Mouse (Mus musculus) G1E (cell line): ENCODE measurements around the gene Olfr402. TPM values are rescaled to one million over a fixed set of nuclear protein-coding genes. Genes with fewer than 3 reads are reported as not detected.

Experiments
- ATAC-seq: 2 replicates; pipeline ENCODE4 v1.8.0; 2016; ENCODE audit warnings: mild to moderate bottlenecking; ENCODE audit not compliant: insufficient number of reproducible peaks, poor library complexity, low FRiP score, severe bottlenecking; ENCODE audit errors: extremely low read depth
- DNase-seq: peaks from one replicate; pipeline ENCODE4 v3.0.0; 2012; ENCODE audit warnings: low spot score
- H3K27me3 ChIP-seq: 2 replicates; pipeline ENCODE4 v1.6.1; 2012; ENCODE audit warnings: mild to moderate bottlenecking, low read length, inconsistent platforms; ENCODE audit not compliant: insufficient read depth
- H3K36me3 ChIP-seq: replicated peaks from 2 replicates; pipeline ENCODE3; 2012; ENCODE audit warnings: mild to moderate bottlenecking, inconsistent platforms
- H3K4me1 ChIP-seq: 2 replicates; pipeline ENCODE4 v1.6.1; 2012; ENCODE audit warnings: low read depth, low read length, inconsistent platforms, mixed read lengths; ENCODE audit not compliant: insufficient read depth
- H3K4me3 ChIP-seq: 2 replicates; pipeline ENCODE4 v1.5.1; 2012; ENCODE audit warnings: low read depth, mild to moderate bottlenecking, inconsistent platforms, low read length, moderate library complexity, mixed read lengths
- H3K9me3 ChIP-seq: replicated peaks from 2 replicates; pipeline ENCODE4 v1.6.1; 2012; ENCODE audit warnings: inconsistent platforms
- CTCF ChIP-seq: IDR thresholded peaks from 2 replicates; pipeline ENCODE4 v1.5.1; 2012; ENCODE audit warnings: low read depth, low read length, inconsistent platforms, mixed read lengths
- GATA1 ChIP-seq: IDR thresholded peaks from 2 replicates; pipeline ENCODE4 v1.6.1; 2012; ENCODE audit warnings: borderline replicate concordance, low read length, inconsistent platforms, mixed read lengths
- GATA2 ChIP-seq: IDR thresholded peaks from 2 replicates; pipeline ENCODE4 v1.6.1; 2012; ENCODE audit warnings: low read depth, low read length, inconsistent platforms, borderline replicate concordance
- POLR2AphosphoS5 ChIP-seq: IDR thresholded peaks from 2 replicates; pipeline ENCODE4 v1.6.1; 2012; ENCODE audit warnings: low read depth, low read length, inconsistent platforms; ENCODE audit not compliant: insufficient replicate concordance
- TAL1 ChIP-seq: conservative IDR thresholded peaks from 2 replicates; pipeline ENCODE4 v1.6.1; 2012; ENCODE audit warnings: low read depth, low read length, inconsistent platforms, mixed read lengths
- polyA plus RNA-seq: library from polyadenylated mRNA; stranded (reverse); fragments of >175 nt; gene quantifications from 2 replicates; pipeline ENCODE4 v1.2.3, GENCODE M21; 2012
- total RNA-seq, 2 experiments: library from RNA; stranded (forward) in 1 of 2; stranded (reverse) in 1 of 2; fragments of 200-1000 nt in 1 of 2; fragments of >200 nt in 1 of 2; fragmentation: Nextera tagmentation in 1 of 2; gene quantifications; 2 replicates each; pipeline ENCODE4 v1.2.3; 2014 to 2017

Gene Olfr402
- total and polyA plus RNA-seq, 3 experiments, result 0.11 TPM; not detected in 2

DNA sequence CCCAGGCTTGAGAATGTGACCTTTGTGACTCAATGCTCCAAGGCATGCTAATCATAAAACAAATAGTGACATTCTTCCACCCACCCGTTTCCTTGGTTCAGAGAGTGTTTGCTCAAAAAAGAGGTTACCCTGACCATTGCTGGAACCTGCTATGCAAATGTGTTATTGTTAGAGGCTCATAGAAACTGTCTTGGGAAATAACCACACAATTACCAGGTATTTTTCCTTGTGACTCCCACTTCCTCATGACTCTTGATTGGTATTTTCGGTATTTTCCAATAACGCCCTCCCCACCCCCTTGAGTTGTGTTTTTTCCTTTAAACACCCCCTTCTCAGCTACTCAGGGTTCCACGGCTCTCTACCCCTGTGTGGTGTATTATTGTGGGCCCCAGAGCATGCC is 30.4 kb downstream of the Olfr402 start:
- DNase-seq (no peak), ATAC-seq (no peak)
- Histone ChIP-seq H3K4me3 (no peak overlapping the region), H3K27me3 (no peaks in the 10 kb centered on the region), H3K36me3 (no peaks in the 10 kb centered on the region), H3K4me1 (no peaks in the 10 kb centered on the region), H3K9me3 (no peaks in the 10 kb centered on the region)
- TF ChIP-seq CTCF, result no peak
- no peak for TF ChIP-seq GATA2
- TF ChIP-seq GATA1, result no peak
- TF ChIP-seq TAL1, result no peak
- no peak for TF ChIP-seq POLR2AphosphoS5

DNA sequence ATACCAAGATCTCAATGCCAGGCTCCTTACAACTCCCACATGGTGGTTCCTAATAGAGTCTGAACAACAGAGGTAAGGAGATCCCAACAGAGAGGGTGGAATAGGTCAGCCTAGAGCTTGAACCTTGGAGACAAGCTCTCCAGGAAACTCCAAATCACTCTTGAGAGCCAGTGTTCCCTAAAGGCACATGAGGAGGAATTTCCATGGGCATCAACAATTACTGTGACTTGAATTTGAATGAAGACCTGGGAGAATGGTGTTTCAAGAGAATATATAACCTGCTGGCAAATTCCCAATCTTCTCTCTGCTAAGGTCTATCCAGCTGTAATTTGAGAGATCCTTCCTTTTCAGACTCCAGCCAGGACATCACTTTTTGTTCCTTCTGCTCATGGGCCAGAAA is 32.6 kb downstream of the Olfr402 start, which contains the start of gene Olfr403:
Gene Olfr403 (plus strand): TSS at position 301 of the 400 bp plus-strand sequence.
- Histone ChIP-seq H3K4me1 (no peaks in the 10 kb centered on the region), H3K27me3 (no peaks in the 10 kb centered on the region), H3K4me3 (no peak within 1 kb of the TSS), H3K36me3 (no peaks in the 10 kb centered on the region), H3K9me3 (no peaks in the 10 kb centered on the region)
- DNase-seq (no peak), ATAC-seq (no peak)
- no peak for TF ChIP-seq GATA2
- no peak for TF ChIP-seq GATA1
- TF ChIP-seq CTCF, result no peak
- no peak for TF ChIP-seq TAL1
- TF ChIP-seq POLR2AphosphoS5, result no peak

Other genes starting within 250 kb of the Olfr402 start
- not detected in 2 replicates for gene Olfr395, start 244.2 kb upstream of the Olfr402 start, total RNA-seq (2014; fragmentation: Nextera tagmentation)
- under 0.01 and 0.27 TPM in 2 replicates for gene Olfr395, start 244.2 kb upstream of the Olfr402 start, total RNA-seq (2017)
- gene Olfr395, start 244.2 kb upstream of the Olfr402 start, polyA plus RNA-seq, result not detected in 2 replicates
- not detected in 2 replicates for gene Olfr23, start 216.9 kb upstream of the Olfr402 start, total RNA-seq (2014; fragmentation: Nextera tagmentation)
- 0.35 TPM in 1 of 2 replicates, not detected in the other for gene Olfr23, start 216.9 kb upstream of the Olfr402 start, total RNA-seq (2017)
- gene Olfr23, start 216.9 kb upstream of the Olfr402 start, polyA plus RNA-seq, result not detected in 2 replicates
- gene Olfr397, start 192.7 kb upstream of the Olfr402 start, total RNA-seq (2014; fragmentation: Nextera tagmentation), result not detected in 2 replicates
- 0.05 and 0.12 TPM in 2 replicates for gene Olfr397, start 192.7 kb upstream of the Olfr402 start, total RNA-seq (2017)
- not detected in 2 replicates for gene Olfr397, start 192.7 kb upstream of the Olfr402 start, polyA plus RNA-seq
- not detected in 2 replicates for gene Olfr398, start 163.1 kb upstream of the Olfr402 start, total RNA-seq (2014; fragmentation: Nextera tagmentation)
- under 0.01 and 0.22 TPM in 2 replicates for gene Olfr398, start 163.1 kb upstream of the Olfr402 start, total RNA-seq (2017)
- gene Olfr398, start 163.1 kb upstream of the Olfr402 start, polyA plus RNA-seq, result not detected in 2 replicates
- gene Olfr139, start 97.0 kb upstream of the Olfr402 start, total RNA-seq (2014; fragmentation: Nextera tagmentation), result not detected in 2 replicates
- 0.16 and 0.23 TPM in 2 replicates for gene Olfr139, start 97.0 kb upstream of the Olfr402 start, total RNA-seq (2017)
- gene Olfr139, start 97.0 kb upstream of the Olfr402 start, polyA plus RNA-seq, result not detected in 2 replicates
- not detected in 2 replicates for gene Olfr399, start 96.9 kb upstream of the Olfr402 start, total RNA-seq (2014; fragmentation: Nextera tagmentation)
- 0.05 TPM in 1 of 2 replicates, not detected in the other for gene Olfr399, start 96.9 kb upstream of the Olfr402 start, total RNA-seq (2017)
- not detected in 2 replicates for gene Olfr399, start 96.9 kb upstream of the Olfr402 start, polyA plus RNA-seq
- gene Zfp616, start 83.6 kb upstream of the Olfr402 start, total RNA-seq (2014; fragmentation: Nextera tagmentation), result not detected in 2 replicates
- gene Zfp616, start 83.6 kb upstream of the Olfr402 start, total RNA-seq (2017), result 0.05 and 0.12 TPM in 2 replicates
- gene Zfp616, start 83.6 kb upstream of the Olfr402 start, polyA plus RNA-seq, result not detected in 2 replicates
- gene Olfr401, start 39.8 kb upstream of the Olfr402 start, total RNA-seq (2014; fragmentation: Nextera tagmentation), result not detected in 2 replicates
- gene Olfr401, start 39.8 kb upstream of the Olfr402 start, total RNA-seq (2017), result 0.06 TPM in 1 of 2 replicates, not detected in the other
- gene Olfr401, start 39.8 kb upstream of the Olfr402 start, polyA plus RNA-seq, result not detected in 2 replicates
- gene Olfr403, start 32.7 kb downstream of the Olfr402 start, total RNA-seq (2014; fragmentation: Nextera tagmentation), result not detected in 2 replicates
- gene Olfr403, start 32.7 kb downstream of the Olfr402 start, total RNA-seq (2017), result 0.23 and 0.55 TPM in 2 replicates
- gene Olfr403, start 32.7 kb downstream of the Olfr402 start, polyA plus RNA-seq, result not detected in 2 replicates
- gene Olfr43, start 57.9 kb downstream of the Olfr402 start, total RNA-seq (2014; fragmentation: Nextera tagmentation), result not detected in 2 replicates
- 0.05 TPM in 1 of 2 replicates, not detected in the other for gene Olfr43, start 57.9 kb downstream of the Olfr402 start, total RNA-seq (2017)
- not detected in 2 replicates for gene Olfr43, start 57.9 kb downstream of the Olfr402 start, polyA plus RNA-seq
- not detected in 2 replicates for gene Olfr406, start 106.3 kb downstream of the Olfr402 start, total RNA-seq (2014; fragmentation: Nextera tagmentation)
- not detected in 2 replicates for gene Olfr406, start 106.3 kb downstream of the Olfr402 start, total RNA-seq (2017)
- gene Olfr406, start 106.3 kb downstream of the Olfr402 start, polyA plus RNA-seq, result not detected in 2 replicates
- not detected in 2 replicates for gene Olfr59, start 130.2 kb downstream of the Olfr402 start, total RNA-seq (2014; fragmentation: Nextera tagmentation)
- gene Olfr59, start 130.2 kb downstream of the Olfr402 start, total RNA-seq (2017), result 0.11 TPM in 1 of 2 replicates, not detected in the other
- not detected in 2 replicates for gene Olfr59, start 130.2 kb downstream of the Olfr402 start, polyA plus RNA-seq
- not detected in 2 replicates for gene Olfr410, start 184.5 kb downstream of the Olfr402 start, total RNA-seq (2014; fragmentation: Nextera tagmentation)
- under 0.01 and 0.11 TPM in 2 replicates for gene Olfr410, start 184.5 kb downstream of the Olfr402 start, total RNA-seq (2017)
- gene Olfr410, start 184.5 kb downstream of the Olfr402 start, polyA plus RNA-seq, result not detected in 2 replicates
- gene Olfr411, start 199.1 kb downstream of the Olfr402 start, total RNA-seq (2014; fragmentation: Nextera tagmentation), result not detected in 2 replicates
- 0.22 TPM in 1 of 2 replicates, not detected in the other for gene Olfr411, start 199.1 kb downstream of the Olfr402 start, total RNA-seq (2017)
- not detected in 2 replicates for gene Olfr411, start 199.1 kb downstream of the Olfr402 start, polyA plus RNA-seq
- gene Olfr412, start 208.5 kb downstream of the Olfr402 start, total RNA-seq (2014; fragmentation: Nextera tagmentation), result not detected in 2 replicates
- 0.12 and 0.22 TPM in 2 replicates for gene Olfr412, start 208.5 kb downstream of the Olfr402 start, total RNA-seq (2017)
- not detected in 2 replicates for gene Olfr412, start 208.5 kb downstream of the Olfr402 start, polyA plus RNA-seq